Mouse (Mus musculus): Measurements from ENCODE around the gene Sptbn2. TPM values are rescaled to one million over a fixed set of nuclear protein-coding genes. Genes with fewer than 3 reads are reported as not detected.

The Sptbn2 gene
- polyA plus RNA-seq, 1 experiment from 2014 or later: 2.9 TPM

GRCm38 (mm10) chr19:4782891-4783290 is 71.9 kb downstream of the Sptbn2 start:
- no peak overlapping the region for H3K27ac ChIP-seq (ENCODE audit: low read depth, low read length)
- H3K4me3 ChIP-seq (ENCODE audit: low read length): no peak overlapping the region
- H3K9me3 ChIP-seq (ENCODE audit: control insufficient read depth, low read length): no peaks in the 10 kb centered on the region
- no peak overlapping the region for H3K9ac ChIP-seq (ENCODE audit: low read depth, low read length)
- H3K36me3 ChIP-seq (ENCODE audit: control insufficient read depth, insufficient read depth, low read length): peaks cover 91% of the 10 kb centered on the region
- WGBS: 88% methylated on average over 2 of the region's 2 CpGs
- no peak overlapping the region for H3K4me2 ChIP-seq (replicated peaks; ENCODE audit: low read depth, low read length)
- H3K4me1 ChIP-seq (ENCODE audit: control insufficient read depth, insufficient read depth, low read length): no peaks in the 10 kb centered on the region
- H3K27me3 ChIP-seq (ENCODE audit: control insufficient read depth, insufficient read depth, low read length): no peaks in the 10 kb centered on the region
- no peak for ATAC-seq (ENCODE audit: low FRiP score, low TSS enrichment)

DNA sequence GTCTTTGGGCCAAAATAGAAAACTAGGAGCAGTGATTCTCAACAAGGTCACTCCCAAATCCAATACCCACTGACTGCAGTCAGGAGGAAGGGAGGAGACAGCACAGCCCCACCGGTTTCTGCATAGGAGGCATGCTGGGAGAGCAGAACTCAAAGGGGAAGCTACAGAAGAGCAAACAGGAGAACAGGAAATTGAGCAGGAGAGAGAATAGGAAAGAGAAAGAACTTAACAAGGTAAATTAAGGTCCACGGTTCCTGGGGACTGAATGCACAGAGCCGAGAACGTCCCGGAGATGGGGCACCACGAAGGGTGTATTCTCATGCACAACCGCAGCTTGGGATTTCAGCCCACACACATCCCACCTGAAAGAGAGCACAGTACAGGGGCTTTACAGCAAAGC is 74.2 kb downstream of the Sptbn2 start:
- H3K9me3 ChIP-seq (ENCODE audit: control insufficient read depth, low read length): no peaks in the 10 kb centered on the region
- H3K4me1 ChIP-seq (ENCODE audit: control insufficient read depth, insufficient read depth, low read length): no peaks in the 10 kb centered on the region
- peaks cover 93% of the 10 kb centered on the region for H3K36me3 ChIP-seq (ENCODE audit: control insufficient read depth, insufficient read depth, low read length)
- H3K9ac ChIP-seq (ENCODE audit: low read depth, low read length): no peak overlapping the region
- H3K27ac ChIP-seq (ENCODE audit: low read depth, low read length): no peak overlapping the region
- ATAC-seq (ENCODE audit: low FRiP score, low TSS enrichment): no peak
- WGBS: 93% methylated on average over 7 of the region's 7 CpGs
- H3K27me3 ChIP-seq (ENCODE audit: control insufficient read depth, insufficient read depth, low read length): no peaks in the 10 kb centered on the region
- no peak overlapping the region for H3K4me2 ChIP-seq (replicated peaks; ENCODE audit: low read depth, low read length)
- H3K4me3 ChIP-seq (ENCODE audit: low read length): no peak overlapping the region

GRCm38 (mm10) chr19:4786313-4786712 is 75.3 kb downstream of the Sptbn2 start:
- Histone ChIP-seq H3K27ac (ENCODE audit: low read depth, low read length) (no peak overlapping the region), H3K9ac (ENCODE audit: low read depth, low read length) (no peak overlapping the region), H3K9me3 (ENCODE audit: control insufficient read depth, low read length) (no peaks in the 10 kb centered on the region), H3K36me3 (ENCODE audit: control insufficient read depth, insufficient read depth, low read length) (peaks cover 91% of the 10 kb centered on the region), H3K4me1 (ENCODE audit: control insufficient read depth, insufficient read depth, low read length) (0 out of 2 replicates have a peak, but pooled peaks cover 1% of the 10 kb centered on the region), H3K4me3 (ENCODE audit: low read length) (no peak overlapping the region), H3K4me2 (replicated peaks; ENCODE audit: low read depth, low read length) (no peak overlapping the region), H3K27me3 (ENCODE audit: control insufficient read depth, insufficient read depth, low read length) (no peaks in the 10 kb centered on the region)
- ATAC-seq (ENCODE audit: low FRiP score, low TSS enrichment): no peak
- 78% methylated on average over 2 of the region's 2 CpGs for WGBS

DNA sequence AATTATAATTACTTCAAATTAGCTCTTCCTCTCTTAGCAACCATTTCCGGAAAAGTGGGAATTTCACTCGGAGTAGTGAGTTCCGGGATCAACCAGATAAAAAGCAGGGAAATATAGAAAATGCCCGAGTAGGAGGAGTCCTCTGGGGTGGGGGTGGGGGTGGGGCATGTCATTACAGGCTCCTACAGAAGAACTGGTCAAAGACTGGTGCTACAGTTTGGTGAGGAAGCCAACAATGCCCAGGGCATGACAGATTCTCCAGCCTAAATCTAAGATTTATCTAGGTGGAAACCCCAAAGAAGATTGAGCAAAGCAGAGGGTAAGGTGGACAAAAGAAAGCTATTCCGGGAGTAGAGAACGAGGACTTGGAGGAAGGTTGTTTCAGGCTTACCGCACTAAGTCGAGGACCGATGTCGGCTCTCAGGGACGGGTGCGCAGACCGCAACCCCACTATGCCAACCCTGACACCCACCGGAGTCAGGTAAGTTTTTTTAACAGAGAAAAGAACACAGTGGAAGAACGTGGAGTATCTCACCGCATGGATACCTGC is 82.4 kb downstream of the Sptbn2 start:
- ATAC-seq (ENCODE audit: low FRiP score, low TSS enrichment): peak; percentile 41
- H3K4me2 ChIP-seq (replicated peaks; ENCODE audit: low read depth, low read length): peak overlapping the region; percentile 65
- peak overlapping the region; percentile 91 for H3K4me3 ChIP-seq (ENCODE audit: low read length)
- no peaks in the 10 kb centered on the region for H3K27me3 ChIP-seq (ENCODE audit: control insufficient read depth, insufficient read depth, low read length)
- under 1% methylated on average over 16 of the region's 16 CpGs for WGBS
- H3K9me3 ChIP-seq (ENCODE audit: control insufficient read depth, low read length): no peaks in the 10 kb centered on the region
- peaks cover 36% of the 10 kb centered on the region for H3K36me3 ChIP-seq (ENCODE audit: control insufficient read depth, insufficient read depth, low read length)
- peaks cover 17% of the 10 kb centered on the region for H3K4me1 ChIP-seq (ENCODE audit: control insufficient read depth, insufficient read depth, low read length)
- peak overlapping the region; percentile 83 for H3K27ac ChIP-seq (ENCODE audit: low read depth, low read length)
- H3K9ac ChIP-seq (ENCODE audit: low read depth, low read length): peak overlapping the region; percentile 84

DNA sequence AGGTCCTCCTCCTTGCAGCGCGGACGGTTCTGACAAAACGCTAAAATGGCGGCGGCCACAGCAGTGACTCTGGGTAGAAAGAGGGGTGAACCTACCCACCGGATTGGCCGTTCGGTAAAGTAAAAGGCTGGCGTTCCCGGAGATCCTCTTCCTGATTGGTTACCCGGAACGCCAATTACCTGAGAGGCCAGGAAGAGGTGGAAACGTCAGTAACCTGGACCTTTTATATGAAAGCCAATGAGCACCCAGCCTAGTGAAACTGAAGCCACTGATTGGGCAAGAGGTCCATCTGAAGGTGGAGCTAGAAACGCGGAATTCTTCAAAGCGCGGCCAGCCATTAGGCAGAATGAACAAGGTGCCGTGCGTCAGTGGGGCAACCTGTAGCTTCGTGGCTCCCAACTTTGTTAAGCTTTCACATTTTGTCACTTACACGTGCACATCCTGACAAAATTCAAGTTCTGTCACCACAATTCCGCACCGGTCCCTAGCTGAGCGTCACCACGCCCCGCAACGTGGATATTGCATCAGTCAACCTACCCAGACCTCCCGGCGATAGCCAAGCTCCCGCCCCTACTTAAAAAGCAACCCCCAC is 83.0 kb downstream of the Sptbn2 start, which contains the start of gene Rbm4:
Gene Rbm4, minus strand, starts transcription at position 71 of the 592 bp plus-strand sequence.
- Histone ChIP-seq H3K36me3 (ENCODE audit: control insufficient read depth, insufficient read depth, low read length) (peaks cover 35% of the 10 kb centered on the region), H3K4me1 (ENCODE audit: control insufficient read depth, insufficient read depth, low read length) (peaks cover 17% of the 10 kb centered on the region), H3K9me3 (ENCODE audit: control insufficient read depth, low read length) (no peaks in the 10 kb centered on the region), H3K4me3 (ENCODE audit: low read length) (peak within 1 kb of the TSS; percentile 91), H3K9ac (ENCODE audit: low read depth, low read length) (peak within 1 kb of the TSS; percentile 84), H3K4me2 (replicated peaks; ENCODE audit: low read depth, low read length) (peak within 1 kb of the TSS; percentile 65), H3K27me3 (ENCODE audit: control insufficient read depth, insufficient read depth, low read length) (no peaks in the 10 kb centered on the region), H3K27ac (ENCODE audit: low read depth, low read length) (peak within 1 kb of the TSS; percentile 83)
- under 1% methylated on average over 31 of the region's 31 CpGs for WGBS
- ATAC-seq (ENCODE audit: low FRiP score, low TSS enrichment): peak; percentile 98

DNA sequence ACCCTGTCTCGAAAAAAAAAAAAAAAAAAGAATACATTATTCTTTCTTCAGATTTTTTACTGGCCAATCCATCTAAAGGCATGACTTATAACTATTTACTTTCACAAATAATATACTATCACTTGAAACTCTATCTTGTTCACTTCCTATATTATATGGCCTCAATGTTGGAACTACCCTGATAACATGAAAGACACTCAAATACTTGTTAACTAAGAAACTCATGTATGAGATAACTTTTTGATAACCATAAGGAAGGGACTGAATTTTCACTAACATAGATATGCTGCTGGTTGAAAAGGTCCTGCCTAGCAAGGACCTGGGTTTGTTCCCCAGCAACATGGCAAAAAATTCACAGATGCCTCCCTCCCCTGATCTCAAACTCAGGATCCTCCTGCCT is 85.0 kb downstream of the Sptbn2 start:
- no peaks in the 10 kb centered on the region for H3K27me3 ChIP-seq (ENCODE audit: control insufficient read depth, insufficient read depth, low read length)
- H3K4me2 ChIP-seq (replicated peaks; ENCODE audit: low read depth, low read length): no peak overlapping the region
- peaks cover 44% of the 10 kb centered on the region for H3K36me3 ChIP-seq (ENCODE audit: control insufficient read depth, insufficient read depth, low read length)
- H3K4me3 ChIP-seq (ENCODE audit: low read length): no peak overlapping the region
- 54% methylated on average over 1 of the region's 1 CpGs for WGBS
- H3K9me3 ChIP-seq (ENCODE audit: control insufficient read depth, low read length): no peaks in the 10 kb centered on the region
- no peak for ATAC-seq (ENCODE audit: low FRiP score, low TSS enrichment)
- H3K4me1 ChIP-seq (ENCODE audit: control insufficient read depth, insufficient read depth, low read length): peaks cover 17% of the 10 kb centered on the region
- no peak overlapping the region for H3K9ac ChIP-seq (ENCODE audit: low read depth, low read length)
- H3K27ac ChIP-seq (ENCODE audit: low read depth, low read length): no peak overlapping the region

DNA sequence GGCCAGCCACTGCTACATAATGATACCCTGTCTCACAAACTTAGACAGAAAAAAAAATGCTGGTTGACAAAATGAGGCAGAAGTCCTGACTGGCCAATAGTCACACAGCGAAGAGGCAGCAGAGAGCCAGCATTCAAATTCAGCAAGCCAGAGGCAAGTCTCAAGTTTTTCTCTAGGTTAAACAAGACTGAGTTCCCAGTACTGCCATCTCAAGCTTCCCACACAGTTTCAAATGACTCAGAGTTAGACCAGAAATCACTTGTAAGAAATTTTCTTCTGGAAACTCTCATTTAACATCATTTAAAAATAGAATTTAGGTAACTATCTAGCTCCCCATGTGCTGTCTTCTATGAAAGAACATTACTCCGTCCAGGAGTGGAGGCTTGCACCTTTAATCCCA is 86.9 kb downstream of the Sptbn2 start:
- no peak overlapping the region for H3K9ac ChIP-seq (ENCODE audit: low read depth, low read length)
- H3K4me1 ChIP-seq (ENCODE audit: control insufficient read depth, insufficient read depth, low read length): peaks cover 6% of the 10 kb centered on the region; the same call in 1 of the 2 replicates
- no peak overlapping the region for H3K4me2 ChIP-seq (replicated peaks; ENCODE audit: low read depth, low read length)
- H3K4me3 ChIP-seq (ENCODE audit: low read length): no peak overlapping the region
- H3K9me3 ChIP-seq (ENCODE audit: control insufficient read depth, low read length): no peaks in the 10 kb centered on the region
- H3K36me3 ChIP-seq (ENCODE audit: control insufficient read depth, insufficient read depth, low read length): peaks cover 50% of the 10 kb centered on the region
- WGBS: 98% methylated on average over 2 of the region's 2 CpGs
- ATAC-seq (ENCODE audit: low FRiP score, low TSS enrichment): no peak
- H3K27ac ChIP-seq (ENCODE audit: low read depth, low read length): no peak overlapping the region
- H3K27me3 ChIP-seq (ENCODE audit: control insufficient read depth, insufficient read depth, low read length): no peaks in the 10 kb centered on the region

DNA sequence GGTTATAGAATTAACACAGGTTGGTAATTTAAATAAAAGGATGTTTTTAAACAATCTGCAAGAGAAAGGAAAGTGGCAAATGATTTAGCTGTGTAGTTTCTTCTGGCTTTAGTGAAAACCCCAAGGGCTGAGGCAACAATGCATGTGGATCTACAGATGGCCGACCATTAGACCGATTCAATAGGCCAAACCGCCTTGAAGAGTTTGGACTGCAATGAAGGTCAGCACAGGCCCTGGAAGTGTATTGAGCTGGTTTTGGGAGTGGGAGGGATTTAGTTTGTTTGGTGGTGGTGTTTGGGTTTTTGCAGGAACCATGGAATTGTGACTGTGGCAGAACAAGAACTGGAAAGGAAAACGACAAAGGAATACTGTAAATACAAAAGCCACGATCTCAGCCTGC is 88.1 kb downstream of the Sptbn2 start:
- no peak overlapping the region for H3K4me3 ChIP-seq (ENCODE audit: low read length)
- no peak overlapping the region for H3K9ac ChIP-seq (ENCODE audit: low read depth, low read length)
- no peak overlapping the region for H3K4me2 ChIP-seq (replicated peaks; ENCODE audit: low read depth, low read length)
- ATAC-seq (ENCODE audit: low FRiP score, low TSS enrichment): no peak
- H3K27ac ChIP-seq (ENCODE audit: low read depth, low read length): no peak overlapping the region
- peaks cover 6% of the 10 kb centered on the region; the same call in 1 of the 2 replicates for H3K4me1 ChIP-seq (ENCODE audit: control insufficient read depth, insufficient read depth, low read length)
- H3K27me3 ChIP-seq (ENCODE audit: control insufficient read depth, insufficient read depth, low read length): no peaks in the 10 kb centered on the region
- H3K36me3 ChIP-seq (ENCODE audit: control insufficient read depth, insufficient read depth, low read length): peaks cover 62% of the 10 kb centered on the region
- 95% methylated on average over 5 of the region's 5 CpGs for WGBS
- no peaks in the 10 kb centered on the region for H3K9me3 ChIP-seq (ENCODE audit: control insufficient read depth, low read length)
